Mouse (Mus musculus): ENCODE data around the gene Rgs10. TPM values are rescaled to one million over a fixed set of nuclear protein-coding genes. Genes with fewer than 3 reads are reported as not detected.
A peak's percentile ranks its signal among the peaks of the same experiment; 100 is the strongest.

Rgs10 gene
- 10 to 100 TPM; 50.1 to 65.5 (median 59.0) TPM for total RNA-seq (2022)

DNA sequence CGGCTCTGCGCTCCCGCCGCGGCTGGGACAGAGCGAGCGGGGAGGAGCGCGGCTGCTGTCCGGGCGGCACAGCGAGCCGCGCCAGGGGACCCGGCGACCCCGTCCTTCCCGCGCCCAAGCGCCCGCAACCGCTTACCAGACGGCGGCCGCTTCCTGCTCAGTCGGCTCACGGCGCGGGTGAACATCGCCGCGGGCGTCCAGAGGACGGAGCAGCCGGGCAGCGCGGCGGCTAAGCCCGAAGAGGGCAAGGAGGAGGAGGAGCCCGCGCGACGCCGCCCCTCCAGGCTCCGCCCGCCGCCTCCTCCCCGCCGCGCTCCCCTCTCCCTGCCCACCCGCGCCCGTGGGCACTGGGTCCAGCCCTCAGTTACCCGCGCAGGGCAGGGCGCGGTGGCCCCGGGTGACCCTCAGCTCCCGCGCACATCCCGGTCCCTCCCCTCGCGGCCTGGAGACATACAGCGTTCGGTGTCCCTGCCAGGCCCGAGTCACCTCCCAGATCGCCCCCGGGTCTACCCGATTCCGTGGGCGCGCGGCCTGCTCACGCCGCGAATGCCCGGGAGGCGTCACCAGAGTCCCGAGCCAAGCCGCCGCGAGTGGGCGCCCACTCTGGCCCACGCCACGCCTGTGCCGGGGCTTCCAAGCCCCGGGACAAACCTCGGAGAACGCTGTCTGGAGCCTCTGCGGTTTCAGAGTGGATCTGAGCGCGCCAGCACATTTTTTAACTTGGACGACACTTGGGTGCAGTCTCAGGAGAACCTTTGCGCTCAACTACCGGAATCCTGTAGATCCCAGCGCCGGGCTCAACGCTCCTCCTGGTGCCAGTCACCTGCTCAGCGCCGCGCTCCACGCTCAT, at the start of gene Rgs10:
Gene Rgs10 (minus strand): TSS at position 829 of the 850 bp plus-strand sequence.
- DNase-seq (ENCODE audit: low spot score in 2 of 2) = peak; percentile 25 to 32

- DNase-seq (ENCODE audit: low spot score in 2 of 2) = no peak
Observed at GRCm38 (mm10) chr7:128462406-128462805, 43.8 kb upstream of the Rgs10 start.

GRCm38 (mm10) chr7:128461285-128462215, 43.0 kb upstream of the Rgs10 start, which contains the start of gene Tial1:
Tial1 (minus strand) TSS chr7:128461717.
- DNase-seq (ENCODE audit: low spot score in 2 of 2) = peak; percentile 96 to 99

GRCm38 (mm10) chr7:128460865-128461228, 42.3 kb upstream of the Rgs10 start:
- DNase-seq (ENCODE audit: low spot score in 2 of 2) = peak; percentile 18 to 38

DNA sequence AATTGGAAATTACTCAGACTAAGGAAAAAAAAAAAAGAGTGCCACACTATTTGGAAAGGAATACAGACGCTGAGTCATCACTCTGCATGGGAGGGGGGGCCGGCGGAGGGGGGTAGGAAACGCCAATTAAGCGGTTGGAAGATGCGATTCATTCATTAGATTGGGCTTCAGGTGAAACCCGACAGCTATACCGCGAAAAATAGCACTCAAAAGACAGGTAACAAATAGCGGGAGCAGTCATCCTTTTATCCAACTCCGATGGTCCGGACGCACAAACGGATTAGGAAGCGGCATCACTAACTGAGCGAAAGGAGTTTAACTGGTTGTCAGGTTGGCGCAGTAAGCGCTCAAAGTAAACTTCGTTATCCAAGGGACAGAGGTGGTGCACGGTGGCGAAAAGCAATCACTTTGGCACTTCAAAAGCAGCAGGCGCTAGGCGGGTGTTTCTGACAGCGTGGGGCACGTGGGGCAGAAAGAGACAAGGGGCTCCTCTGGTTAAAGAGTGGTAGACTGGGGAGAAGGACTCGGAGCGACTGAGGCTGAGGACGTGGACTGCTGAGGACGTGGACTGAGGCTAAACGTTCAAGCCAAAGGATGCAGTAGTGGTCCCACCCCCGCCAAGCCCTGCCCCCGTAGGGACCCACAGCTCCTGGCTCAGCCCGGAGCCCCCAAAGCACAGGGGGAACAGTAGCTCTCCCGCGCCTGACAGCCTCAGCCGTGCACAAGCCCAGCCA, 41.7 kb upstream of the Rgs10 start:
- DNase-seq (ENCODE audit: low spot score in 2 of 2) = peak; percentile 14 to 36

DNA sequence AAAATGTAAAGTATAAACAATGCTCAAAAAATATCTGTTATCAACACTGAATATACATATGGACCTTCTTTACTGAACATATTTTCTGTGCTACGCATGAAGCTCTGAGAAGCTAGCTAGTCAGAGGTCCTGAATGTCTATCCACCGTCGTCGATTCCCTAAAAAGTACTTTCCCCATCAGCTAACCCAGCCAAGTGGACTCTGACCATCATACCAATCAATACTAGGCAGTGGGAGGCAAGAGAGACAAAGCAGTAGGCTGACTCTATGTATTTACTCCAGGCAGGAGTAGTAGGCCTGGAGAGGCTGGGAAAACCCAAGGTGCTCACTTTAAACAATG, 41.2 kb upstream of the Rgs10 start:
- DNase-seq (ENCODE audit: low spot score in 2 of 2) = no peak

GRCm38 (mm10) chr7:128458011-128458410, 39.5 kb upstream of the Rgs10 start:
- DNase-seq (ENCODE audit: low spot score in 2 of 2) = no peak

DNA sequence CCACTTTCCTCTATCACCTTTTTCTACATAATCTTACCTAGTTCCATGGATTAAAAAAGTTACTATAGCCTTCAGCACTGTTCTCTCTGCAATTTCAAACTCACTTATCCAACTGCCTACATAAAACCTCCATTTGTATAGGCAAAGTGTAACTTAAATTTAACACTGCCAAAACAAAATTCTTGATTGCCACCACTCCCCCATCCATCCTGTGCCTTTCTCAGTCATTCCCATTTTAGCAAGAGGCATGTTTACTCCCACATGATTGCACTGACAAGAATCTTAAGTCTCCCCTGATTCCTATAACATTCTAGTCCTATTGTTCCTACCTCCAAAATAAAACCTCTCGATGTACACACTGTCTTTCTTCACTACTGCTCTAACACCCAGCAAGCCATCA, 34.2 kb upstream of the Rgs10 start:
- DNase-seq (ENCODE audit: low spot score in 2 of 2) = no peak

- no peak for DNase-seq (ENCODE audit: low spot score in 2 of 2)
Observed at GRCm38 (mm10) chr7:128440584-128440983, 22.0 kb upstream of the Rgs10 start.

DNA sequence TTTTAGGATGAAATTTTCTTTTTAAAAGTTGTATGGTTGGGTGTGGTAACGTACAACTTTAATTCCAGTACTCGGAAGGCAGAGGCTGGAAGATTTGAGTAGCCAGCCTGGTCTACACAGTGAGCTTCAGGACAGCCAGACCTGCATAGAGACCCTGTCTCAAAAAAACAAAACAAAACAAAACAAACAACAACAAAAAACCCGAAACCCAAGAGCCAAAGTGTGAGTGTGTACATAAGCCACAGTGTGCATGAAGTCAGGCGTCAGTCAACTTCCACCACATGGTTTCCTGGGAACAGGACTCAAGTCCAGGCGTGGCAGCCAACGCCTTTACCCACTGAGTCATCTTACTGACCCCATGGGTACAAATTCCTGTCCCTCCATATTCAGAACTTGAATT, 20.7 kb upstream of the Rgs10 start:
- DNase-seq (ENCODE audit: low spot score in 2 of 2) = no peak

GRCm38 (mm10) chr7:128438131-128438530, 19.6 kb upstream of the Rgs10 start:
- DNase-seq (ENCODE audit: low spot score in 2 of 2) = no peak

GRCm38 (mm10) chr7:128433213-128433612, 14.7 kb upstream of the Rgs10 start:
- DNase-seq (ENCODE audit: low spot score in 2 of 2) = no peak

GRCm38 (mm10) chr7:128432574-128432973, 14.0 kb upstream of the Rgs10 start:
- no peak for DNase-seq (ENCODE audit: low spot score in 2 of 2)

GRCm38 (mm10) chr7:128422491-128422890, 3.9 kb upstream of the Rgs10 start:
- no peak for DNase-seq (ENCODE audit: low spot score in 2 of 2)

DNA sequence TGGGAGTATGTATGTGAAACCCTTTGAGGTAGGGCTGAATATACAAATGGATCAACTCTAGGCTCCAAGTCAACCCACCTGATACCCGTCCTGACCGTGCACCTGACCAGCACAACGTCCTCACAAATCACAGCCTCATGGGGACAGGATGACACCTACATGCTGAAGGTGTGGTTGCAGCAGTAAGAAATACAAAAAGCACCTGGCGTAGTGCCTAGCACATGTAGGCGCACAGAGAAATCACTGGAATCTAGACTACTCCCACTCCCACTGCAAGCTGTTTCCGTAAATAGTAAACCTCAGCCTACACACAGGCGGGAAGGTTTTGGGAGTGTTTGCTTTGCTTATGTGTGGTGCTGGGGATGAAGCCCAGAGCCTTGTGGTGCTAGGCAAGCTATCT, 3.1 kb upstream of the Rgs10 start:
- DNase-seq (ENCODE audit: low spot score in 2 of 2) = peak in 1 of 2 experiments; percentile 44

- no peak for DNase-seq (ENCODE audit: low spot score in 2 of 2)
Observed at GRCm38 (mm10) chr7:128419690-128420089, 1.1 kb upstream of the Rgs10 start.

- no peak for DNase-seq (ENCODE audit: low spot score in 2 of 2)
Observed at GRCm38 (mm10) chr7:128417226-128417929, 1.2 kb downstream of the Rgs10 start.

DNA sequence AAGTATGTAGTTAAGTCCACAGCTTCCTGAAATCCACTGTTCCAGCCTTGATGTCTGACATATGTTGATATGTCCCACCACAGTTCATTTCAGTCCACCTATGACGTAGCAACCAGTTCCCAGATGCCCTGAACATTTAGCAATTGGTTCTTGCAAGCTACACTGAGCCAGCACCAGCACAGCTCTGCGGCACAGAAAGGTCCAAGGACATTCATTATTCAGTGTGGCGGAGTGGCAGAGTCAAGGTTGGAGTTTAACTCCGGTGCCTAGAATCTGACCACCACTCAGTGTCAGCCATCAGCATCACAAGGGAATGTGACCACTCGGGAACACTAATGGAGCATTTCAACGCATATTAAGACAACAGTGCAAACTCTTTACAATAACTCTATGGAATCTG, 1.9 kb downstream of the Rgs10 start:
- no peak for DNase-seq (ENCODE audit: low spot score in 2 of 2)

- DNase-seq (ENCODE audit: low spot score in 2 of 2) = no peak
Observed at GRCm38 (mm10) chr7:128414433-128414832, 4.1 kb downstream of the Rgs10 start.

DNA sequence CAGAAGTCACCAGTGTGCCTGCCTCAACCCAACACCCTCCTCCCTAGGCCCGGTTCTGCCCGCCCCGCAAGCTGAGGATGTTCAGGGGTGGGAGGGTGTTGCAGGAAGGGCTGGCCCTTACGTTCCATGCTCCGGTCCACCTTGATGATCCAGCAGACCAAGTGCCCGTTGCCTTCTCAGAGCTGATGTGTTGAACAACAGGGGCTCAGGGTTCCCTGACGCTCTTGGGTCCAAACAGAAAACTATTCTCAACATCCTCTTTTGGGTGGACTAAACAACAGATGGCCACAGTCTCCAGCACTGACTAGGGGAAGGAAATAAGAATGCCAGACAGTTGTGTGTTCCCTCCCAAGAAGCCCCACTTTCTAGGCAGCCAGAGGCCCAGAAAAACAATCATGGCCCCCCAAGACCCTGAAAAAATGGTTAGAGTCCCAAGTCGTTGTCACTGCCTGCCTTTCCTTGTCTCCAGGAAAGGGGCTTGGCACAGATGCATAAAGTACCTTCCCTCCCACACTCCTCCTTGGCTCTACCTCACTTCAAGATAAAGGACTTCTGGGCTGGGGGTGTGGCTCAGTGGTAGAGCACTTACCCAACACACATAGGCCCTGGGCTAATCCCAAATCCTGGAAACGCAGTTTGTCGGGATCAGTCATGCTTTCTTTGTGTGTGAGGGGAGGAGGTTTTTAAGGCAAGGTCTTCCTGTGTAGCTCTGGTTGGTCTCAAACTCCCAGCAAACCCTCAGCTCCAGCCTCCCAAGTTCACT, 6.3 kb downstream of the Rgs10 start:
- no peak for DNase-seq (ENCODE audit: low spot score in 2 of 2)

Data from left cerebral cortex, adult 8-10 months (tissue).